Mouse (Mus musculus) hematopoietic stem cell, adult 5-6 weeks (primary cell): ENCODE results near the gene Cox6b1. TPM values are rescaled to one million over a fixed set of nuclear protein-coding genes. Genes with fewer than 3 reads are reported as not detected.

Source experiments
- total RNA-seq: library from RNA; stranded (forward); fragments of 172-1452, 232-1000 nt; gene quantifications from 2 replicates; pipeline ENCODE4 v1.2.3, GENCODE M21; 2017

Cox6b1 gene
- total RNA-seq, 1 experiment from 2014 or later: 272 TPM

Other genes with a start within 250 kb of the Cox6b1 start
- 50.4 and 134 TPM in 2 replicates for gene Tyrobp, start 212.4 kb downstream of the Cox6b1 start, total RNA-seq
- 11.6 and 14.3 TPM in 2 replicates for gene Hcst, start 206.3 kb downstream of the Cox6b1 start, total RNA-seq
- 40.3 and 45.4 TPM in 2 replicates for gene Nfkbid, start 204.4 kb downstream of the Cox6b1 start, total RNA-seq
- gene Aplp1, start 180.6 kb downstream of the Cox6b1 start, total RNA-seq: not detected in 2 replicates
- not detected in 2 replicates for gene Kirrel2, start 168.5 kb downstream of the Cox6b1 start, total RNA-seq
- 0.55 and 1.4 TPM in 2 replicates for gene Nphs1, start 167.8 kb downstream of the Cox6b1 start, total RNA-seq
- gene Prodh2, start 132.5 kb downstream of the Cox6b1 start, total RNA-seq: not detected in 2 replicates
- 10.3 and 15.1 TPM in 2 replicates for gene Arhgap33, start 91.1 kb downstream of the Cox6b1 start, total RNA-seq
- gene Hspb6, start 74.0 kb downstream of the Cox6b1 start, total RNA-seq: 1.6 and 2.7 TPM in 2 replicates
- gene Proser3, start 73.9 kb downstream of the Cox6b1 start, total RNA-seq: 14.4 and 17.1 TPM in 2 replicates
- gene Lin37, start 66.3 kb downstream of the Cox6b1 start, total RNA-seq: 19.6 and 39.0 TPM in 2 replicates
- 79.4 and 148 TPM in 2 replicates for gene U2af1l4, start 62.9 kb downstream of the Cox6b1 start, total RNA-seq
- 5.0 and 9.4 TPM in 2 replicates for gene Gm49396, start 62.8 kb downstream of the Cox6b1 start, total RNA-seq
- 122 and 158 TPM in 2 replicates for gene Psenen, start 62.5 kb downstream of the Cox6b1 start, total RNA-seq
- gene Igflr1, start 60.7 kb downstream of the Cox6b1 start, total RNA-seq: 0.63 TPM in 1 of 2 replicates, not detected in the other
- gene Kmt2b, start 37.4 kb downstream of the Cox6b1 start, total RNA-seq: 18.7 and 26.5 TPM in 2 replicates
- not detected in 2 replicates for gene Zbtb32, start 27.2 kb downstream of the Cox6b1 start, total RNA-seq
- not detected in 2 replicates for gene Upk1a, start 13.3 kb downstream of the Cox6b1 start, total RNA-seq
- gene Etv2, start 9.7 kb upstream of the Cox6b1 start, total RNA-seq: not detected in 2 replicates
- gene Rbm42, start 24.2 kb upstream of the Cox6b1 start, total RNA-seq: 17.5 and 44.4 TPM in 2 replicates
- gene Haus5, start 38.8 kb upstream of the Cox6b1 start, total RNA-seq: 16.2 and 20.0 TPM in 2 replicates
- not detected in 2 replicates for gene Pmis2, start 45.5 kb upstream of the Cox6b1 start, total RNA-seq
- not detected in 2 replicates for gene 2200002J24Rik, start 72.8 kb upstream of the Cox6b1 start, total RNA-seq
- gene Atp4a, start 86.1 kb upstream of the Cox6b1 start, total RNA-seq: 0.25 TPM in 1 of 2 replicates, not detected in the other
- 34.0 and 38.9 TPM in 2 replicates for gene Tmem147, start 103.4 kb upstream of the Cox6b1 start, total RNA-seq
- gene Gapdhs, start 117.5 kb upstream of the Cox6b1 start, total RNA-seq: not detected in 2 replicates
- gene Sbsn, start 125.3 kb upstream of the Cox6b1 start, total RNA-seq: 0.25 and 2.8 TPM in 2 replicates
- 5.8 TPM in 1 of 2 replicates, not detected in the other for gene Dmkn, start 137.6 kb upstream of the Cox6b1 start, total RNA-seq
- not detected in 2 replicates for gene Krtdap, start 161.7 kb upstream of the Cox6b1 start, total RNA-seq
- gene Ffar2, start 197.6 kb upstream of the Cox6b1 start, total RNA-seq: 31.8 and 42.8 TPM in 2 replicates
- gene Ffar3, start 230.0 kb upstream of the Cox6b1 start, total RNA-seq: not detected in 2 replicates
- not detected in 2 replicates for gene Ffar1, start 235.4 kb upstream of the Cox6b1 start, total RNA-seq